Mouse (Mus musculus) midbrain, postnatal 0 days (tissue): Measurements from ENCODE around the gene Lztfl1. TPM values are rescaled to one million over a fixed set of nuclear protein-coding genes. Genes with fewer than 3 reads are reported as not detected.
A peak's percentile ranks its signal among the peaks of the same experiment; 100 is the strongest.

Experiments used
- ATAC-seq: fragments of 200-750 bp; cut with Nextera tagmentation; 2 replicates; pipeline ENCODE4 v1.8.0; 2017; ENCODE audit warnings: moderate number of reproducible peaks, mild to moderate bottlenecking, moderate TSS enrichment, moderate library complexity; ENCODE audit not compliant: low FRiP score
- DNase-seq: peaks from one replicate; pipeline ENCODE4 v3.0.0-alpha.2; 2015; ENCODE audit warnings: low spot score
- H3K27ac ChIP-seq: fragments of 300-500 bp; sonication (generic); 2 replicates; pipeline ENCODE4 v1.5.1; 2014; ENCODE audit warnings: low read depth, mild to moderate bottlenecking, low read length, mixed read lengths
- H3K27me3 ChIP-seq: fragments of 300-500 bp; sonication (generic); 2 replicates; pipeline ENCODE4 v1.6.1; 2014; ENCODE audit warnings: low read length, control low read depth, mixed read lengths; ENCODE audit not compliant: insufficient read depth
- H3K36me3 ChIP-seq: fragments of 300-500 bp; sonication (generic); 2 replicates; pipeline ENCODE4 v1.6.1; 2014; ENCODE audit warnings: low read length, control low read depth, mixed read lengths; ENCODE audit not compliant: insufficient read depth
- H3K4me1 ChIP-seq: fragments of 300-500 bp; sonication (generic); 2 replicates; pipeline ENCODE4 v1.6.1; 2014; ENCODE audit warnings: mild to moderate bottlenecking, control low read depth, antibody characterized with exemption, low read length, mixed read lengths; ENCODE audit not compliant: insufficient read depth
- H3K4me2 ChIP-seq: fragments of 300-500 bp; sonication (generic); 2 replicates; pipeline ENCODE4 v1.6.1; 2014; ENCODE audit warnings: low read depth, mild to moderate bottlenecking, low read length, mixed read lengths; ENCODE audit not compliant: poor library complexity, severe bottlenecking
- H3K4me3 ChIP-seq: fragments of 300-500 bp; sonication (generic); 2 replicates; pipeline ENCODE4 v1.5.1; 2014; ENCODE audit warnings: low read depth, mild to moderate bottlenecking, low read length, moderate library complexity
- H3K9ac ChIP-seq: fragments of 300-500 bp; sonication (generic); replicated peaks from 2 replicates; pipeline ENCODE4 v1.6.1; 2014; ENCODE audit warnings: mild to moderate bottlenecking, low read length, moderate library complexity, mixed read lengths; ENCODE audit not compliant: poor library complexity, severe bottlenecking
- H3K9me3 ChIP-seq: fragments of 300-500 bp; sonication (generic); 2 replicates; pipeline ENCODE4 v1.6.1; 2016; ENCODE audit warnings: low read length, control low read depth
- CTCF ChIP-seq: IDR thresholded peaks from 2 replicates; pipeline ENCODE4 v1.5.1; 2016; ENCODE audit warnings: antibody characterized with exemption, mild to moderate bottlenecking
- WGBS: fragments of 180-500 bp; shearing (Covaris S2); extraction: QIAGEN DNeasy Blood & Tissue Kit; methylation state at CpG from one replicate; pipeline ENCODE4 v1.1.7; 2014; 5-methylcytosine and 5-hydroxymethylcytosine counted together
- polyA plus RNA-seq: library from polyadenylated mRNA; unstranded; fragments of >200 nt; fragmentation: Nextera tagmentation; extraction: Ambion mirVana; gene quantifications from 2 replicates; pipeline ENCODE4 v1.2.1, GENCODE M21; 2015
- total RNA-seq: library from RNA; depleted of rRNA; stranded (reverse); fragments of >200 nt; gene quantifications from 2 replicates; pipeline ENCODE4 v1.2.3, GENCODE M21; 2014

Lztfl1 gene
- total and polyA plus RNA-seq, 2 experiments from 2014 or later = 35.4 to 47.3 TPM

DNA sequence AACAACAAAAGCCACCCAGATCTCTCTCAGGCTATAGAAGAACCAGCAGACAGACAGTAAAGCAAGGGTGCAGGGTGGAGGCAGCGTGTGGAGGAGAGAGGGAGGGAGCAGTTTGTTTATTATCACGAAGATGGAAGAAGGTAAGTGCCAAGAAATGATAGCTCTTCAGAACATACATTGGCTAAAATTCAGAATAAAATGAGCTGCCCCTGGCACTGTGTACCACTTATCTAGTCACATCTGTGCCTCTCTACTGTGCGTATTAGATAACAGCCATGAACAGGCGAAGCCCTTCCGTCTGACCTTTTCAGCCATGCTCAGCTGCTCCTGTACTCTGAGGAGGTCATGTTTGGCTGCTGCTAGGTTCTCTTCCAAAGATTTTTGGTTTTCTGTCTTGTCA, 15.7 kb downstream of the Lztfl1 start:
- H3K4me2 ChIP-seq = no peak overlapping the region
- no peak for TF ChIP-seq CTCF
- H3K9me3 ChIP-seq = no peaks in the 10 kb centered on the region
- H3K36me3 ChIP-seq = peaks cover 22% of the 10 kb centered on the region
- no peak overlapping the region for H3K4me3 ChIP-seq
- 92% methylated on average over 5 of the region's 5 CpGs for WGBS
- DNase-seq (no peak), ATAC-seq (no peak)
- H3K4me1 ChIP-seq = no peaks in the 10 kb centered on the region
- no peak overlapping the region for H3K27ac ChIP-seq
- H3K27me3 ChIP-seq = no peaks in the 10 kb centered on the region
- H3K9ac ChIP-seq = no peak overlapping the region

DNA sequence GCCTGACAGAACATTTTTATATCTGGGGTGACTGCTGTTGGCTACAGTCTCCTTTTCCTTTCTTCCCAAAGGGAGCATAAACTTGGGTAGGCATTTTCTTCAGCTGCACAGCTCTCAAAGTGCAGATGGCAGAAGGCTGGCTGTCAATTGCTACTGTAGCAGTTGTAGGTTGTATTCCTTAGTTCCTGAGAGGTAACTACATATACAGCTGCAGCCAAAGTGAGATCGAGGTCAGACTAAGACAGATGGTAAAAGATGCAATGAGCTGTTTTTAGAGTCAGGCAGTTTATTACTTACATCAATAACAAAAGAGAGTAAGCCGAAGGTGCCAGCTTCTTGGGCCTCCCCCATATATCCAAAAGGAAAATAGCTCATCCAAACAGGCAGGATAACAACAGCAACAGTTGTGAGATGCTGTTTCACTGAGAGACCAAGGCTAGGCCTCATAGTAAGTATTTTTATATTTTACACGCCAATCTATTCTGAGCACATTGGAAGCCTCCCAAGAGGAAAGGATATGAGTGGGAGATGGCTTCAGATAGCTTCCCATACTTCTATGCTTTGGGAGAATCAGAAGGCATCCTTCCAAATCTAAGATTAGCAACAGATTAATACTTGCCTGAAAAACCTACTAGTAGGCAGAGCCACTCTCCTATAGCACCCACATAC, 21.7 kb downstream of the Lztfl1 start:
- DNase-seq = no peak
- 93% methylated on average over 3 of the region's 3 CpGs for WGBS

DNA sequence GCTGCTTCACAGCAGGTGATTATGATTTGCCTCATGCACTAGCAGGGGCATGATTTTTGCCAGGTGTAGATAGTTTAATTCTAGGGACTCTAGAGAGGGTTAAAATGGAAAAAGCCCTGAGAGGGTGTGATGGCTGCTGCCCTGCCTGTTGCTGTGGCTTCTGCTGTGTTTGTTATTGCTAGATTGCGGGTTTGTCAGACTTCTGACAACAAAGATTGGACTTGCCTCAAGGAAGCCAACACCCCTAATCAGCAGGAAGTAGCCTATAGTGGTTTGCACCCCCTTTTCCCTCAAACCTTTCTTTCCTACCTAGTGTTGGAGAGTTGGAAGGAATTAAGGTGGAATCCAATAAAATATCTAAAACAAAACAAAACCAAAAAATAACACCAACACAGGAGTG, 29.3 kb downstream of the Lztfl1 start:
- Histone ChIP-seq H3K9ac (no peak overlapping the region), H3K27ac (no peak overlapping the region)
- 90% methylated on average over 1 of the region's 1 CpGs for WGBS

More for the DNA sequence above, 21.7 kb downstream of the Lztfl1 start:
- H3K4me2 ChIP-seq = no peak overlapping the region
- H3K4me3 ChIP-seq = no peak overlapping the region
- TF ChIP-seq CTCF = no peak
- H3K27ac ChIP-seq = no peak overlapping the region
- no peaks in the 10 kb centered on the region for H3K9me3 ChIP-seq
- ATAC-seq = no peak
- H3K9ac ChIP-seq = no peak overlapping the region
- H3K36me3 ChIP-seq = peaks cover 15% of the 10 kb centered on the region; the same call in 1 of the 2 replicates
- no peaks in the 10 kb centered on the region for H3K4me1 ChIP-seq
- no peaks in the 10 kb centered on the region for H3K27me3 ChIP-seq

DNA sequence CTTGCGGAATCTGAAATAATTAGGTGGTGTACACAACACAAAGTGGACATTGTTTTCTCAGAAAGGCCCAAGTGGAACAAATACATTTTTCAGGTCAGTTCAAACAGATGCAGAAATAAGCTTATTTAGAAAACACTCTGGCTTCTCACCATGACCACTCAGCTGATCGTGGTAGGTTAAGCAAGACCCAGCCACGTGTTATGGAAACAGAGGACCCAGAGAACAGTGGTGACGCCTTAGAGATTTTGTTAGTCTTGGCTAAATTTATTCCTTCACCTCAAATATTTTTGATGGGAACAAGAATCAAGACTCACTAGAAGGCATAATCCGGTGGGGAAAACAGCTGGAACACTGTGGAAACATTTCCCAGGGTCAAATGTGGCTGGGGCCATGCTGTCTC, 31.3 kb downstream of the Lztfl1 start:
- Histone ChIP-seq H3K36me3 (0 out of 2 replicates have a peak, but pooled peaks cover 2% of the 10 kb centered on the region), H3K27ac (no peak overlapping the region), H3K9me3 (no peaks in the 10 kb centered on the region), H3K27me3 (no peaks in the 10 kb centered on the region), H3K4me1 (no peaks in the 10 kb centered on the region), H3K4me3 (no peak overlapping the region), H3K4me2 (no peak overlapping the region), H3K9ac (no peak overlapping the region)
- ATAC-seq = no peak
- peak; percentile 15 for DNase-seq
- WGBS = 65% methylated on average over 5 of the region's 5 CpGs
- no peak for TF ChIP-seq CTCF

More for the DNA sequence above, 29.3 kb downstream of the Lztfl1 start:
- no peak overlapping the region for H3K4me3 ChIP-seq
- DNase-seq (no peak), ATAC-seq (no peak)
- H3K9me3 ChIP-seq = no peaks in the 10 kb centered on the region
- H3K4me1 ChIP-seq = no peaks in the 10 kb centered on the region
- no peaks in the 10 kb centered on the region for H3K27me3 ChIP-seq
- no peak overlapping the region for H3K4me2 ChIP-seq
- peaks cover 3% of the 10 kb centered on the region; the same call in 1 of the 2 replicates for H3K36me3 ChIP-seq
- TF ChIP-seq CTCF = no peak

DNA sequence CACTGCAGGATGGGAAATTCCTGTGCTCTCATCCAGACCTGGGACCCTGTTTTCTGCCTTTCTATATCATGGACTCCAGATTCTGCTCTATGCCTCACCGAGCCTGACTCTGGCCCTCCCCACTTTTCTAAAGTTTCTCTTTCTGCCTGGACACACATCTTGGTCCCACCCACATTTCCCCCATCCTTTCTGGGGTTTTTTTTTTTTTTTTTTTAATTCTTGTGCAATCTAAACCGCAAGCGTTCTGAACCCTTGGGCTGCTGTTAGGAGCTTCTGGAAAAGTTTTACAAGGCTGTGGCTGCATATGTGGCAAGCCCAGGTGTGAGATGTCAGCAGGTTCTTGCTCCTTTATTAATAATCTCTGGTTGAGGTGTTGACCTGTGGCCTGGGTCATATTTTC, 33.8 kb downstream of the Lztfl1 start:
- Histone ChIP-seq H3K27ac (no peak overlapping the region), H3K9me3 (no peaks in the 10 kb centered on the region), H3K4me1 (no peaks in the 10 kb centered on the region), H3K9ac (no peak overlapping the region), H3K36me3 (no peaks in the 10 kb centered on the region), H3K4me2 (no peak overlapping the region), H3K4me3 (no peak overlapping the region), H3K27me3 (peaks cover 5% of the 10 kb centered on the region; the same call in 1 of the 2 replicates)
- 61% methylated on average over 3 of the region's 3 CpGs for WGBS
- ATAC-seq = no peak
- DNase-seq = no peak
- TF ChIP-seq CTCF = no peak

DNA sequence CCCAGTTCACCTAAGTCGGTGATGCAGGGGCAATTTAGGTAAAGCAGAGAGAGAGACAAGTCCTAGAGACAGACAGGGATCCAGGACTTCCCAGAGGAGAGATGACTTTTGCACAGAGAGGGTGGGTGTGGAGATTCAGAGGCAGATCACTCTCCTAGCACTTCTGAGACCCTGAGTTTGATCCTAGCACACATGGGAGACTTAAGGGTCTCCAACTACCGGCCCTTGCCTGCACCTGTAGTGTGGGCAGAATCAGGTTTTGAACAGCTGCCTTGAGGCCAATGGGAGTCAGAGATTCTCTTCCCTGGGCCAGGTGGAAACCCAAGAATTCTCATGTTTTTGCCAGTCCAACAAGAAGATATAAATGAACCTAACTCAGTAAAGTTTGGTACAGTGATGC, 38.3 kb downstream of the Lztfl1 start:
- WGBS = 27% methylated on average over 2 of the region's 2 CpGs
- Histone ChIP-seq H3K27me3 (peaks cover 12% of the 10 kb centered on the region; the same call in 1 of the 2 replicates), H3K9ac (no peak overlapping the region)

More for the DNA sequence above, 38.3 kb downstream of the Lztfl1 start:
- Histone ChIP-seq H3K36me3 (no peaks in the 10 kb centered on the region), H3K27ac (no peak overlapping the region), H3K4me2 (peak overlapping the region; percentile 84), H3K4me1 (no peaks in the 10 kb centered on the region), H3K9me3 (no peaks in the 10 kb centered on the region), H3K4me3 (peak overlapping the region; percentile 49; the same call in 1 of the 2 replicates)
- no peak for TF ChIP-seq CTCF
- DNase-seq = no peak
- no peak for ATAC-seq
